Mouse (Mus musculus): Measurements from ENCODE around the gene Gstp2.

Gstp2 gene

DNA sequence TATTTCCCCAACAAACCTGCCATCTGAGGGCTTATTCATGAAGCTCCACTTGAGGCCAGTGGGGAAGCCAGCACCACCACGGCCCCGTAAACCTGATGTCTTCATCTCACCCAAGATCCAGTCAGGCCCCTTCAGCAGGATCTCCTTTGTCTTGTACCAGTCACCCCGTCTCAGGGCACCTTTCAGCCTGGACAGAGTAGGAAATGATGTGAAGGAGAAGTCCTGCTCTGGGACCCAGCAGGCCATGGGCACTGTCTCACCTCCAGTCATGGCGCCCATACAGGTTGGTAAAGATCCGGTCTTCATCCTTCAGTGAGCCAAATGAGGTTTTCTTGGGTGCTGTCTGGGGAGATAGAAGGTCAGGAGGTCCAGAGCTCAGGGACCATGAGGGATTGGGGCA lies 34.7 kb downstream of the Gstp2 start:
- no peak for DNase-seq (ENCODE audit: low spot score in 2 of 2)

DNA sequence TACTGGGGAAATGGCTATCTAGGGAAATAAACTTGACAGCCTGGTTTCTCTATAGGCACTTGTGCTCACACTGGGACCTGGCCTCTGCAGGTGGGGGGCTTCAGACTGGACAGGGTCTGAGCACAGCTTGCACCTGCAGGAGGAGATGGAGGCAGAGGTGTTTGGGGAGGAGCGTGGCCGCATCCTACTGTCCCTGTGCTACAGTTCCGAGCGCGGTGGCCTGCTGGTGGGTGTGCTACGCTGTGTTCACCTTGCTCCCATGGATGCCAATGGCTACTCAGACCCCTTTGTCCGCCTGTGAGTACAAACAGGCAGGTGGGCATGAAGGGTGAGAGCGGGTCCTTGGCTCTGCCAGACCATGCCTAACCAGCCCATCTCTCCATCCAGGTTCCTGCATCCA lies 39.9 kb downstream of the Gstp2 start:
- no peak for DNase-seq (ENCODE audit: low spot score in 2 of 2)

GRCm38 (mm10) chr19:4005091-4005490 lies 40.7 kb downstream of the Gstp2 start:
- DNase-seq (ENCODE audit: low spot score in 2 of 2), result no peak

GRCm38 (mm10) chr19:4004331-4004730 lies 41.5 kb downstream of the Gstp2 start:
- DNase-seq (ENCODE audit: low spot score in 2 of 2), result no peak

GRCm38 (mm10) chr19:4003641-4004040 lies 42.2 kb downstream of the Gstp2 start:
- DNase-seq (ENCODE audit: low spot score in 2 of 2), result no peak

GRCm38 (mm10) chr19:4003112-4003511 lies 42.7 kb downstream of the Gstp2 start, which contains the start of gene Doc2g:
Gene Doc2g, plus strand, starts transcription at chr19:4003313.
- no peak for DNase-seq (ENCODE audit: low spot score in 2 of 2)

- DNase-seq (ENCODE audit: low spot score in 2 of 2), result no peak
Measured at GRCm38 (mm10) chr19:4001752-4002151, 44.1 kb downstream of the Gstp2 start.

GRCm38 (mm10) chr19:4000949-4001525 lies 44.8 kb downstream of the Gstp2 start:
- DNase-seq (ENCODE audit: low spot score in 2 of 2), result no peak

- peak; percentile 93 to 94 for DNase-seq (ENCODE audit: low spot score in 2 of 2)
Measured at GRCm38 (mm10) chr19:4000119-4000900, 45.5 kb downstream of the Gstp2 start, which contains the start of the genes Nudt8 and Gm49405. Gene Nudt8, plus strand, starts transcription at chr19:4000580. Gene Gm49405, plus strand, starts transcription at chr19:4000626.

DNA sequence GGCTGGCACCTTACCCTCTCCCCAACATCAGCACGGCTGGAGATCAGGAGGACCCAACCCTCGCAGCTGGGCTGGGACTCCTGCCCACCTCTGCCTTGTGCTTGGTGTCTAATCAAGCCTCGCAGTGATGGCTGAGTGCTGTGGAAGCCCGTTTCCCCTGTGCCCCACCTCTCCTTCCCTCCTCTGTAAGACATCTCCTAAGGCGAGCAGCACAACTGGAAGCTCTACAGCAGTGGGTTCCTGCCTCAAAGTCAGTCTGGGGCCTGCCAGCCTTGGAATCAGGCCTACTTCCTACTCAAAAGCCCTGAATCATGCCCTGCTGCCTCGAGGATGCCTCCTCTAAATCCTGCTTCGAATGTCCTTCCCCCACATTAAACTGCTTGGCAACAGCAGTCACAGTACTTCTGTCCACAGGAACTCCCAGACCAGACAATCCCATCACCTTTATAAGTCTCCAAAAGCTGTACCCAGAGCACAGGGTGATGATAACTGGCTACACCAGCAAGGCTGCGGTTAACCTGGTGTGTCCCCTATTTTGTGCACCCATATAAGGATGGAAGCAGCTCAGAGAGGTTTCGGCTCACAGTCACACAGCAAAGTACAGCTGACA lies 46.6 kb downstream of the Gstp2 start:
- DNase-seq (ENCODE audit: low spot score in 2 of 2), result no peak

DNA sequence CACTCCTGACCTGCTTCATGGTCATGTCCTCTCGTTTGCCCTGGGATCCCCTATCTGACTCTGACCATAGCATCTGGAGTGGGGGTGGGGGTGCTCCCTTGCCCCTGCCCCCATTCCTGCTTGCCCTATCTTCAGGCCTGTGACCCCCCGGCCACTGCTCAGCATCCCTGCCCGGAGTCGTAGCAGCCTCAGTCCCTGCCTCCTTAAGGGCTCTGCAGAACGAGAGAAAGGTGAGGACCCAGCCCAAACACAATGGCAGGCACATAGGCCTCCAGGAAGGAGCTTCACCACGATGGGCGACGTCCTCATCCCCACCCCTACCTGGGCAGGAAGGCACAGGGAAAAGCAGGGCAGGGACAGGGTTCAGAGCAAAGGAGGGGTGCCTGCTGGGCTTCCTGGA lies 47.5 kb downstream of the Gstp2 start:
- no peak for DNase-seq (ENCODE audit: low spot score in 2 of 2)

DNA sequence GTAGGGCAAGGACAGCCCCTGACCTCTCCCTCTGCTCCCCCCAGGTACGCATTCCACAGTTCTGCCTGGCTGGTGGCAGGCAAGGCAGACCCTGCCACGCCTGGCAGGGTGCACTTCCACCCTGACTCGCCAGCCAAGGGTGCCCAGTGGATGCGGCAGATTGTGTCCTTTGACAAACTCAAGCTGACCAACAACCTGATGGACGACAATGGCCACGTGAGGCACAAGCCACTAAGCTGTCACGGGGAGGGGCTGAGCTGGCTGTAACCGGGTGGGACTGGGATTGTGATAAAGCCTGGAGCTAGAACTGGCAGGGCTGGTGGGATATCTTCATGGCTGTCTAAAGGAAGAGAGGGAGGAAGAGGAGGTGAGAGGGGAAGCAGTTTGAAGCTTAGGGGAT lies 48.6 kb downstream of the Gstp2 start:
- DNase-seq (ENCODE audit: low spot score in 2 of 2), result no peak

- DNase-seq (ENCODE audit: low spot score in 2 of 2), result no peak
Measured at GRCm38 (mm10) chr19:3996747-3997146, 49.1 kb downstream of the Gstp2 start.

DNA sequence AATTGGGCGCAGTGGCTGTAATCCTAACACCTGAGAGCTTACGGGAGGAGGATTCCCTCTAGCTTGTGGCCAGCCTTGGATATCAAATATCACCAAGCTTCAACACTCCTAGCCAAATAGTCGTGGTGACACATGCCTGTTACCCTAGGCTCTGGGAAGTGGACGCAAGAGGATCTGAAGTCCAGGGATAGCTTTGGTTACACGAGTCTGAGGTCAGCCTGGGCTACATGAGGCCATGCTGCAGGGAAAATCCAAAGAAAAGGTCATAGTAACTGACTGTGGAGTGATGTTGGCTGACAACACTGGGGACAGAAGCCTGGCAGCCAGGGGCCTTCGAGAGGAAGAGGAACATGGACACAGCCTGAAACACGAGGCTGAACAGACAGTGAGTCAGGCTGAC lies 49.7 kb downstream of the Gstp2 start:
- no peak for DNase-seq (ENCODE audit: low spot score in 2 of 2)

DNA sequence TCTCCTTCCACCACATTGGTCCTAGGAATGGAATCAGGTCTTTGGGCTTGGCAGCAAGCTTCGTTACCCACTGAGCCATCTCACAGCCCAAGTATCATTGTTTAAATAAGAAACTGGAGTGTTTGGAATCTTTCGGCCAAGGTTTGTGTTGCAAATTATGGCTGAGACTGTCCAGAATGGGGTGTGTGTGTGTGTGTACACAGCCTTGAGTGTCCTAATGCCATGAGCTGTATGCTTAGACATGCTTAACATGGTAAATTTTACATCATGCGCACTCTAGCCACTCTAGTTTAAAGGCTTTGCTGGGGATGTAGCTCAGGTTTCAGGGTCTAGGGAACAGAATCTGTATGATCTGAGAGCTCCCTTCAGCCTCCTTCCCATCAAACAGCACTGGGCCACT lies 50.3 kb downstream of the Gstp2 start:
- no peak for DNase-seq (ENCODE audit: low spot score in 2 of 2)

DNA sequence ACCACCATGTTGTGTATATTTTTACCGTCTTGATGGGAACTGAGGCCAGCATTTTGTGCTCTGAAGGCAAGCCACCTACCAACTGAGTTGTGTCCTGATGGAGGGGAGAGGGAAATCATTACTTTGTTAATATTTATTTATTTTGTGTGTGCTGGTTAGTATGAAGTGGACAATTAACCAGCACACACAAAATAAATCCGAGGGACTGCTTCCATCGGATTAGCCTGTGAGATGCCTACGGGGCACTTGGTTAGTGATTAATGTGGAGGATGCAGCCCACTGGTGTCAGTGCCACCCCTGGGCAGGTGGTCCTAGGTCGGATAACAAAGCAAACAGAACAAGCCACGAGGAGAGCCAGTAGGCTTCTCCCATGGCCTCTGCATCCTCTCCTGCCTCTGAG lies 50.9 kb downstream of the Gstp2 start:
- no peak for DNase-seq (ENCODE audit: low spot score in 2 of 2)

GRCm38 (mm10) chr19:3992416-3992815 lies 53.4 kb downstream of the Gstp2 start, which contains the start of gene Tbx10:
Gene Tbx10, plus strand, starts transcription at chr19:3992752.
- DNase-seq (ENCODE audit: low spot score in 2 of 2), result no peak

DNA sequence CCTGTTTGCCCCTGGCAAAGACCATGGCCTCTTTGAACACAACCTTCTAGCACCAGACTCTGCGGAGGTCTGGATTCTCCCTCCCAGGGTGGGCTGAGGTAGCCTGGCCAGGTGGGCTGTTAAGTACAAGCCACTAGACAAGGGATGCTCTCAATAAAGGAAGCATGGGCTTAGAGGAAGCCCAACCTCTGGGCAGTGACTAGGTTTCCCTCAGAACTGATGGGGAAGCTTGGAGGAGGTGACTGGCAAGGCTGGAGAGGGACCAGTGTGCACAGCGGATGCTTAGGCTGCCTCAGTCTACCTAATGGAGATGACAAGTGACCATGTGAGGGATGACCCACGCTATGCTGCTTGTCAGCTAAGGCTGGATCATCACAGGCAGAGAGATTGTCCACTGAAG lies 53.9 kb downstream of the Gstp2 start:
- DNase-seq (ENCODE audit: low spot score in 2 of 2), result no peak

DNA sequence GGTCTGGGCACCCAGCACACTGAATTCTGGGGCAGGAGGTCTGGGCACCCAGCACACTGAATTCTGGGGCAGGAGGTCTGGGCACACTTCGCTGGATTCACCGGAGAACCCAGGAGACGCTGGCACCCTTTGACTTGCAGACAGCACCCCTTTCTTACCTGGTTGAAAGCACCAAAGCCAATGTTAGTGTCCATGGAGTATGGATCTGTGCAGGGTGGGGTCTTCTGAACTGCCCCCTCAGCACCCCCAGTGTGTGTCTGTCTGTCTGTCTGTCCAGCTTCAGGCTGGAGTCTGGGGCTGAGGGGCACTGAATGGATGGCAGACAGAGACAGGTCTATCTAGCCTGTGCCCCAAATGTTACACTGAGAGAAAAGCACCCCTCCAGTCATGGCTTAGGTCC lies 54.3 kb downstream of the Gstp2 start:
- DNase-seq (ENCODE audit: low spot score in 2 of 2), result no peak

- DNase-seq (ENCODE audit: low spot score in 2 of 2), result no peak
Measured at GRCm38 (mm10) chr19:3990804-3991203, 55.0 kb downstream of the Gstp2 start.

All from right cerebral cortex, postnatal 36 days (tissue).